Mouse (Mus musculus): ENCODE data around the gene F830045P16Rik. TPM values are rescaled to one million over a fixed set of nuclear protein-coding genes. Genes with fewer than 3 reads are reported as not detected.

Gene F830045P16Rik
- polyA plus RNA-seq, 1 experiment from 2014 or later, result not detected

- Histone ChIP-seq H3K4me2 (no peak overlapping the region), H3K4me1 (peaks cover 4% of the 10 kb centered on the region; the same call in 1 of the 2 replicates), H3K9ac (no peak overlapping the region), H3K36me3 (replicated peaks) (no peaks in the 10 kb centered on the region), H3K27me3 (no peaks in the 10 kb centered on the region), H3K27ac (no peak overlapping the region), H3K4me3 (replicated peaks) (no peak overlapping the region), H3K9me3 (no peaks in the 10 kb centered on the region)
- ATAC-seq (ENCODE audit: low FRiP score), result no peak
- 79% methylated on average over 5 of the region's 5 CpGs for WGBS
Measured at GRCm38 (mm10) chr2:129563944-129564709, 27.7 kb upstream of the F830045P16Rik start.

DNA sequence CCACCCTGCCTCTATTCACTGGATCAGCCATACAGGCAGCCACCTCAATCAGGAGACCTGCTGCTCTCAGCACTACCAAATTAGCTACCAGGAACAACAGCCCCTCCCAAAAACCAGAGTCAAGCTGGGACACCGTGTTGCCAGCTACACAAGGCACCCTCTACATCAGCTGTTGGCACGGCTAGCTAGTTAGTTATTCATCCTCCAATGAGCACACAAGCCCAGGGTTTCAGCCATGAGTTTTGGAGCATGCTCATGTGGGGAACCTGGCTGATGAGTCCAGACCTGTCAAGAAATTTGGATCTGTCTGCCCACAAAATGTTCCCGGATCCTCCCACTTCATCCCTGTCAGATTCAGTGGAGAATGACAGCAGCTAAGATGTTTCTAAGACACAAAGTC lies 25.4 kb upstream of the F830045P16Rik start:
- peaks cover 4% of the 10 kb centered on the region; the same call in 1 of the 2 replicates for H3K4me1 ChIP-seq
- H3K27ac ChIP-seq, result no peak overlapping the region
- ATAC-seq (ENCODE audit: low FRiP score), result no peak
- no peaks in the 10 kb centered on the region for H3K9me3 ChIP-seq
- no peaks in the 10 kb centered on the region for H3K27me3 ChIP-seq
- H3K4me2 ChIP-seq, result no peak overlapping the region
- no peak overlapping the region for H3K4me3 ChIP-seq (replicated peaks)
- WGBS, result 77% methylated on average over 3 of the region's 3 CpGs
- H3K9ac ChIP-seq, result no peak overlapping the region
- H3K36me3 ChIP-seq (replicated peaks), result no peaks in the 10 kb centered on the region

GRCm38 (mm10) chr2:129558875-129559219 lies 22.4 kb upstream of the F830045P16Rik start:
- no peak overlapping the region for H3K4me3 ChIP-seq (replicated peaks)
- ATAC-seq (ENCODE audit: low FRiP score), result no peak
- no peaks in the 10 kb centered on the region for H3K36me3 ChIP-seq (replicated peaks)
- H3K9me3 ChIP-seq, result no peaks in the 10 kb centered on the region
- no peak overlapping the region for H3K9ac ChIP-seq
- WGBS, result 74% methylated on average over 3 of the region's 3 CpGs
- no peak overlapping the region for H3K4me2 ChIP-seq
- no peaks in the 10 kb centered on the region for H3K27me3 ChIP-seq
- no peak overlapping the region for H3K27ac ChIP-seq
- H3K4me1 ChIP-seq, result peaks cover 2% of the 10 kb centered on the region; the same call in 1 of the 2 replicates

- no peak overlapping the region for H3K4me2 ChIP-seq
- H3K27ac ChIP-seq, result no peak overlapping the region
- ATAC-seq (ENCODE audit: low FRiP score), result no peak
- H3K9ac ChIP-seq, result no peak overlapping the region
- H3K36me3 ChIP-seq (replicated peaks), result no peaks in the 10 kb centered on the region
- H3K4me1 ChIP-seq, result no peaks in the 10 kb centered on the region
- no peaks in the 10 kb centered on the region for H3K27me3 ChIP-seq
- WGBS, result 54% methylated on average over 12 of the region's 12 CpGs
- no peaks in the 10 kb centered on the region for H3K9me3 ChIP-seq
- H3K4me3 ChIP-seq (replicated peaks), result no peak overlapping the region
Measured at GRCm38 (mm10) chr2:129558008-129558874, 21.8 kb upstream of the F830045P16Rik start.

DNA sequence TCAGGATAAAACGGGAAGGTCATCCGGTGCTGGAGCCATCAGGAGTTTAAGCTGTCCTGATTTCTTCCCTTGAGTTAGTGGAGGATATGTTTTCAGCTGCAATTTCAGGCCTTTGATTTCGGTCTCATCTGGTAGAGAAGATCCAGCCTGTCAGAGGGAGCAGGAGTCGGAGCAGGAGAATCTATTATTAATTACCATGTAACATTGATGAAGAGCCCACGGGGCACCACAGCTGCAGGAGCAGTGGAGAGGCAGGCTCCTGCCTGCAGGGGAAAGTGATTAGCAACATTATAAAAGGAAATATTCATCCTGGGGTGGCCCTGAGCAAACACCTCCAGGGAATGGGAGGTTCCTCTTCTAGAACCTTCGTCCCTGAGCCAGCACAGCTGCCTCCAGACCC lies 19.7 kb upstream of the F830045P16Rik start:
- H3K27ac ChIP-seq, result no peak overlapping the region
- H3K4me3 ChIP-seq (replicated peaks), result no peak overlapping the region
- H3K27me3 ChIP-seq, result no peaks in the 10 kb centered on the region
- no peaks in the 10 kb centered on the region for H3K9me3 ChIP-seq
- H3K36me3 ChIP-seq (replicated peaks), result no peaks in the 10 kb centered on the region
- H3K4me2 ChIP-seq, result no peak overlapping the region
- no peak for ATAC-seq (ENCODE audit: low FRiP score)
- no peak overlapping the region for H3K9ac ChIP-seq
- no peaks in the 10 kb centered on the region for H3K4me1 ChIP-seq
- WGBS, result 78% methylated on average over 6 of the region's 6 CpGs

DNA sequence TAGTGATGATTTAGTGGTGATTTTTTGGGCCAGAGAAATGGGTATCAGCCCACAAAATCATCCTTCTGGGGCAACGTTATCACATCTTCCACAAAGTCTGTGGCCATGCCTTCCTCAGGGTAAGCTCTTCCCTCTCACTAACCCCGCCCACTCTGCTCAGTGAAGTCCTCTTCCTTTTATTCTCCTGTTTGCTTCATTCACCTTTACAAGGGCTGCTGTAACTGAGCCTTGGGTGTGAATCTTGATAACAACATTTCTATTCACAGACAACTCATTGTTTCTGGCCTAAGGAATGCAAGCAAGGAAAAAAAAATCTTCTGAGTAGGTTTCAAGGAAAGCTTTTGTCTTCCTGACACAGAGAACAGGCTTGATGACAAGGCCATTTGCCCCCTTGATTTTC lies 14.4 kb upstream of the F830045P16Rik start:
- 58% methylated on average over 2 of the region's 2 CpGs for WGBS
- H3K36me3 ChIP-seq (replicated peaks), result no peaks in the 10 kb centered on the region
- ATAC-seq (ENCODE audit: low FRiP score), result no peak
- H3K27ac ChIP-seq, result no peak overlapping the region
- H3K9me3 ChIP-seq, result no peaks in the 10 kb centered on the region
- no peak overlapping the region for H3K9ac ChIP-seq
- no peak overlapping the region for H3K4me3 ChIP-seq (replicated peaks)
- no peaks in the 10 kb centered on the region for H3K4me1 ChIP-seq
- no peaks in the 10 kb centered on the region for H3K27me3 ChIP-seq
- H3K4me2 ChIP-seq, result no peak overlapping the region

DNA sequence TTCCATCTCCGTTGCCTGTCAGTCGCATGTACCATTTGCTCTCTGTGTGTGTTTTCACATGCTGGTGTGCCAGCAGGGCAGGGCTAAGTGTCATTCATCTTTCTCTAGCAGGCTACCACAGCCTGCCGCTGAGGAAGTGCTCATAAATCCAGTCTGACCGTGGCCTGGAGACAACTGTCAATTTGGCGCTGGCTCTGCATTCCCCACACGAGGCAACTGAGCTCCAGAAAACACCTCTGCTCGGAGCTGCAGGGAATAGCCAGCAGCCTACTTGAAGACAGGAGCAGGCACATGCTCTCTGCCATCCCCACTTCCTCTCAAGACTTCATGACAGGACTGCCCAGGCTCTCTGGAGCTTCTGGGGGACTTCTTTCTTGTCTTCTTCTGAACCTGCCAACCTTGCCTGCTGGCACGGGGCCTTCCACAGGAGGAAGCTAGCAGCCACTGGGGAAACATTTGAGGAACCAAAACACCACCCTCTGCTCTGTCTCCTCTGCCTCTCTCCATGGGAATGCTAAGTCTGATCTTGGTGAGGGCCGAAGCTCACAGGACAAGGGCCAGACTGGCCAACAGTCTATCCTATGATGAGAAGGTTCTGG lies 13.2 kb upstream of the F830045P16Rik start:
- 79% methylated on average over 9 of the region's 9 CpGs for WGBS
- H3K4me2 ChIP-seq, result no peak overlapping the region
- H3K4me1 ChIP-seq, result peaks cover 5% of the 10 kb centered on the region; the same call in 1 of the 2 replicates
- ATAC-seq (ENCODE audit: low FRiP score), result no peak
- H3K9me3 ChIP-seq, result no peaks in the 10 kb centered on the region
- H3K9ac ChIP-seq, result no peak overlapping the region
- no peak overlapping the region for H3K27ac ChIP-seq
- no peaks in the 10 kb centered on the region for H3K36me3 ChIP-seq (replicated peaks)
- no peaks in the 10 kb centered on the region for H3K27me3 ChIP-seq
- no peak overlapping the region for H3K4me3 ChIP-seq (replicated peaks)

GRCm38 (mm10) chr2:129546772-129547171 lies 10.4 kb upstream of the F830045P16Rik start:
- no peak overlapping the region for H3K4me2 ChIP-seq
- H3K36me3 ChIP-seq (replicated peaks), result no peaks in the 10 kb centered on the region
- no peak overlapping the region for H3K9ac ChIP-seq
- ATAC-seq (ENCODE audit: low FRiP score), result no peak
- no peak overlapping the region for H3K27ac ChIP-seq
- no peaks in the 10 kb centered on the region for H3K9me3 ChIP-seq
- H3K4me1 ChIP-seq, result peaks cover 9% of the 10 kb centered on the region; the same call in 1 of the 2 replicates
- no peak overlapping the region for H3K4me3 ChIP-seq (replicated peaks)
- WGBS, result 79% methylated on average over 3 of the region's 3 CpGs
- H3K27me3 ChIP-seq, result no peaks in the 10 kb centered on the region

GRCm38 (mm10) chr2:129545596-129545995 lies 9.2 kb upstream of the F830045P16Rik start:
- no peak overlapping the region for H3K4me2 ChIP-seq
- peaks cover 9% of the 10 kb centered on the region; the same call in 1 of the 2 replicates for H3K4me1 ChIP-seq
- H3K9me3 ChIP-seq, result no peaks in the 10 kb centered on the region
- WGBS, result 81% methylated on average over 7 of the region's 7 CpGs
- ATAC-seq (ENCODE audit: low FRiP score), result no peak
- H3K36me3 ChIP-seq (replicated peaks), result no peaks in the 10 kb centered on the region
- H3K9ac ChIP-seq, result no peak overlapping the region
- no peak overlapping the region for H3K4me3 ChIP-seq (replicated peaks)
- no peak overlapping the region for H3K27ac ChIP-seq
- H3K27me3 ChIP-seq, result no peaks in the 10 kb centered on the region

DNA sequence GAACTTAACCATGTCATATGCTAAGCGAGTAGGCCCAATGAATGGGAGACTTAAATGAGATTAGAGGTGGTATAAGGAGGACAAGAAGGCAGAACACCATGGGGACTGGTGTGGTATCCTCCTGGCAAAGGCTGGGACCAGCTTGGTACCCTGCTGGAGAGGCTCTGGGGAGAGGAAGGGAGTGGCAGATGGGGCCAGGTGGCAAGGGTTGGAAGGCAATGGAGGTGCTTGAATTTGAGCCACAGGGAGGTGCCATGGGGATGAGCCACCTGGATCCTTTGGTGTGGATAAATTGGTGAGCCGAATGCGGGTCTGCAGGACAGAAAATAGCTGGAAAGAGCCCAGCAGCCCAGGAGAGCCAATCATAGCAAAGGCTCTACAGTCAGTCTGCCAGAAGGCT lies 8.5 kb upstream of the F830045P16Rik start:
- H3K4me2 ChIP-seq, result no peak overlapping the region
- no peak for ATAC-seq (ENCODE audit: low FRiP score)
- whole genome bisulfite sequencing, result 72% methylated on average over 3 of the region's 3 CpGs
- no peak overlapping the region for H3K9ac ChIP-seq
- H3K4me3 ChIP-seq (replicated peaks), result no peak overlapping the region
- no peaks in the 10 kb centered on the region for H3K36me3 ChIP-seq (replicated peaks)
- no peaks in the 10 kb centered on the region for H3K27me3 ChIP-seq
- H3K27ac ChIP-seq, result 0 out of 2 replicates have a peak overlapping the region, but pooled peaks have one; percentile 19
- H3K4me1 ChIP-seq, result peaks cover 9% of the 10 kb centered on the region; the same call in 1 of the 2 replicates
- H3K9me3 ChIP-seq, result no peaks in the 10 kb centered on the region

- ATAC-seq (ENCODE audit: low FRiP score), result no peak
- no peaks in the 10 kb centered on the region for H3K36me3 ChIP-seq (replicated peaks)
- WGBS, result 22% methylated on average over 4 of the region's 4 CpGs
Measured at GRCm38 (mm10) chr2:129544448-129544847, 8.0 kb upstream of the F830045P16Rik start.

GRCm38 (mm10) chr2:129540036-129540435 lies 3.6 kb upstream of the F830045P16Rik start:
- peaks cover 31% of the 10 kb centered on the region for H3K4me1 ChIP-seq
- H3K36me3 ChIP-seq (replicated peaks), result no peaks in the 10 kb centered on the region
- no peaks in the 10 kb centered on the region for H3K9me3 ChIP-seq
- 93% methylated on average over 3 of the region's 3 CpGs for WGBS
- no peak overlapping the region for H3K27ac ChIP-seq
- H3K27me3 ChIP-seq, result no peaks in the 10 kb centered on the region
- H3K4me3 ChIP-seq (replicated peaks), result no peak overlapping the region
- H3K9ac ChIP-seq, result no peak overlapping the region
- H3K4me2 ChIP-seq, result no peak overlapping the region
- no peak for ATAC-seq (ENCODE audit: low FRiP score)

More at GRCm38 (mm10) chr2:129544448-129544847, 8.0 kb upstream of the F830045P16Rik start:
- Histone ChIP-seq H3K9me3 (no peaks in the 10 kb centered on the region), H3K4me1 (peaks cover 9% of the 10 kb centered on the region; the same call in 1 of the 2 replicates), H3K9ac (no peak overlapping the region), H3K27me3 (no peaks in the 10 kb centered on the region), H3K4me3 (replicated peaks) (no peak overlapping the region), H3K27ac (no peak overlapping the region), H3K4me2 (no peak overlapping the region)
